8 mouse cellular contexts compared by ENCODE assay signal in genomic region chr11:79135685-79136360, GRCm38 (mm10). TPM values are rescaled to one million over a fixed set of nuclear protein-coding genes. Genes with fewer than 3 reads are reported as not detected.
DNase-seq lines count a peak whose midpoint lies in the region; ATAC-seq and TF ChIP-seq lines count a peak whose summit lies in the region.
"Had no signal": no experiment of that assay in that cellular context is flagged by ENCODE, and none has a peak within 500 bp of the region (broad histone marks: within the 10 kb centered on the region; RNA-seq: fewer than 3 reads in every experiment).

No protein-coding gene starts in this region.

- peak overlapping the region; percentile 83 for H3K27ac ChIP-seq in lung, embryonic 14.5 days (ENCODE audit: low read depth)
- H3K27ac ChIP-seq in midbrain, postnatal 0 days (ENCODE audit: low read depth, low read length), result peak overlapping the region; percentile 7; the same call in 1 of the 2 replicates

- TF ChIP-seq CTCF in lung, embryonic 14.5 days (IDR thresholded peaks at IDR 0.05; ENCODE audit: low read depth), result no peak
- TF ChIP-seq CTCF in midbrain, postnatal 0 days (IDR thresholded peaks at IDR 0.05), result no peak

- no peak overlapping the region for H3K9ac ChIP-seq in lung, embryonic 14.5 days
- H3K9ac ChIP-seq in midbrain, postnatal 0 days (replicated peaks; ENCODE audit: low read length, poor library complexity, severe bottlenecking), result no peak overlapping the region

- peak; percentile 75 for DNase-seq in lung, embryonic 14.5 days
- DNase-seq in lung, postnatal 25 days (ENCODE audit: low spot score), result no peak
- peak; percentile 42 for DNase-seq in midbrain, postnatal 0 days (ENCODE audit: low spot score)
- no peak for DNase-seq in adrenal gland, adult (ENCODE audit: inconsistent age in 2 of 2, low spot score in 1 of 2)
- no peak for DNase-seq in MN1 (ENCODE audit: low spot score)

- no peaks in the 10 kb centered on the region for H3K9me3 ChIP-seq in lung, embryonic 14.5 days (ENCODE audit: low read depth, low read length)
- no peaks in the 10 kb centered on the region for H3K9me3 ChIP-seq in midbrain, postnatal 0 days (ENCODE audit: low read length)

- no peaks in the 10 kb centered on the region for H3K36me3 ChIP-seq in lung, embryonic 14.5 days (ENCODE audit: insufficient read depth)
- H3K36me3 ChIP-seq in midbrain, postnatal 0 days (ENCODE audit: insufficient read depth, low read length), result no peaks in the 10 kb centered on the region

- peak; percentile 29; the same call in 1 of the 2 replicates for ATAC-seq in lung, embryonic 14.5 days (ENCODE audit: insufficient read depth)
- peak; percentile 51; the same call in 1 of the 2 replicates for ATAC-seq in common myeloid progenitor, adult 5-6 weeks (replicated peaks; ENCODE audit: low read depth, poor library complexity, severe bottlenecking)
- peak; percentile 63 to 69; a peak in 3 of 4 replicates for ATAC-seq in hematopoietic stem cell, adult 5-6 weeks (replicated peaks in 1 of 2; ENCODE audit: insufficient read depth in 1 of 2, low FRiP score in 2 of 2, low TSS enrichment in 1 of 2, low read depth in 1 of 2, poor library complexity in 2 of 2, severe bottlenecking in 2 of 2)
- ATAC-seq in midbrain, postnatal 0 days (ENCODE audit: low FRiP score), result no peak
- ATAC-seq: activated CD4-positive, CD25-positive, alpha-beta regulatory T cell, adult 4 months had no signal

- peak overlapping the region; percentile 32 for H3K4me2 ChIP-seq in lung, embryonic 14.5 days
- no peak overlapping the region for H3K4me2 ChIP-seq in midbrain, postnatal 0 days (ENCODE audit: low read depth, low read length, poor library complexity, severe bottlenecking)

- H3K4me3 ChIP-seq in lung, embryonic 14.5 days (ENCODE audit: low read depth, low read length), result no peak overlapping the region
- H3K4me3 ChIP-seq in midbrain, postnatal 0 days (ENCODE audit: low read depth, low read length), result no peak overlapping the region

- H3K27me3 ChIP-seq in lung, embryonic 14.5 days (ENCODE audit: insufficient read depth, low read length), result no peaks in the 10 kb centered on the region
- no peaks in the 10 kb centered on the region for H3K27me3 ChIP-seq in midbrain, postnatal 0 days (ENCODE audit: insufficient read depth, low read length)

- WGBS in lung, embryonic 14.5 days, result 22% methylated on average over 7 of the region's 7 CpGs
- 48% methylated on average over 7 of the region's 7 CpGs for WGBS in midbrain, postnatal 0 days

- H3K4me1 ChIP-seq in lung, embryonic 14.5 days (ENCODE audit: insufficient read depth), result peaks cover 22% of the 10 kb centered on the region
- H3K4me1 ChIP-seq in midbrain, postnatal 0 days (ENCODE audit: insufficient read depth, low read length), result no peaks in the 10 kb centered on the region

RNA-seq across cellular contexts. Expression of gene Ksr1, which starts 10.4 kb away (rescaled TPM):
- polyA plus RNA-seq in lung, embryonic 14.5 days (2014; fragmentation: Nextera tagmentation; extraction: Ambion mirVana), result 4.0 and 5.1 TPM in 2 replicates
- 7.4 and 7.9 TPM in 2 replicates for total RNA-seq in common myeloid progenitor, adult 5-6 weeks (2017)
- 10.3 and 15.1 TPM in 2 replicates for total RNA-seq in hematopoietic stem cell, adult 5-6 weeks (2017)
- total RNA-seq in midbrain, postnatal 0 days (2014; rRNA removed), result 33.7 and 38.1 TPM in 2 replicates
- polyA plus RNA-seq in midbrain, postnatal 0 days (2015; fragmentation: Nextera tagmentation; extraction: Ambion mirVana), result 2.6 and 3.2 TPM in 2 replicates

Comparison
In these comparisons a context has a peak if more than half of its experiments do, and no peak if none do; other contexts are left out.
1. DNase-seq: peak in lung, embryonic 14.5 days (single experiment) and midbrain, postnatal 0 days (single experiment); none in lung, postnatal 25 days (single experiment), adrenal gland, adult (0 of 2) and MN1 (single experiment).